Comparison of ENCODE assay signal across 7 mouse cellular contexts in genomic region chr5:139467998-139468397, GRCm38 (mm10). TPM values are rescaled to one million over a fixed set of nuclear protein-coding genes. Genes with fewer than 3 reads are reported as not detected.
DNase-seq lines count a peak whose midpoint lies in the region; ATAC-seq and TF ChIP-seq lines count a peak whose summit lies in the region.

No protein-coding gene starts in this region.

- no peaks in the 10 kb centered on the region for H3K27me3 ChIP-seq in kidney, postnatal 0 days (ENCODE audit: insufficient read depth, low read length)
- H3K27me3 ChIP-seq in ES-Bruce4 (ENCODE audit: control insufficient read depth, insufficient read depth, low read length, poor library complexity, severe bottlenecking): no peaks in the 10 kb centered on the region
- H3K27me3 ChIP-seq in midbrain, embryonic 16.5 days (ENCODE audit: control insufficient read depth, insufficient read depth, low read depth, low read length): no peaks in the 10 kb centered on the region

- 36% methylated on average over 5 of the region's 5 CpGs for WGBS in kidney, postnatal 0 days
- WGBS in midbrain, embryonic 16.5 days: 55% methylated on average over 5 of the region's 5 CpGs

- H3K27ac ChIP-seq in kidney, postnatal 0 days: no peak overlapping the region
- H3K27ac ChIP-seq in ES-Bruce4 (ENCODE audit: insufficient read depth, low read length): no peak overlapping the region
- H3K27ac ChIP-seq in midbrain, embryonic 16.5 days (ENCODE audit: low read length): no peak overlapping the region

- no peaks in the 10 kb centered on the region for H3K9me3 ChIP-seq in kidney, postnatal 0 days (replicated peaks; ENCODE audit: low read length)
- no peaks in the 10 kb centered on the region for H3K9me3 ChIP-seq in ES-Bruce4 (replicated peaks; ENCODE audit: control insufficient read depth, insufficient read depth, low read length, poor library complexity, severe bottlenecking)
- H3K9me3 ChIP-seq in midbrain, embryonic 16.5 days (replicated peaks; ENCODE audit: control insufficient read depth, low read length, poor library complexity, severe bottlenecking): no peaks in the 10 kb centered on the region

- no peaks in the 10 kb centered on the region for H3K4me1 ChIP-seq in kidney, postnatal 0 days (replicated peaks; ENCODE audit: insufficient read depth, low read length)
- H3K4me1 ChIP-seq in ES-Bruce4 (ENCODE audit: control insufficient read depth, insufficient read depth, low read length): no peaks in the 10 kb centered on the region
- no peaks in the 10 kb centered on the region for H3K4me1 ChIP-seq in midbrain, embryonic 16.5 days (ENCODE audit: control insufficient read depth, insufficient read depth, low read length)

- peak; percentile 58 for DNase-seq in kidney, postnatal 0 days (ENCODE audit: low spot score)
- no peak for DNase-seq in kidney, adult 8-10 months
- peak; percentile 38 for DNase-seq in ZHBTc4 (ENCODE audit: low read depth, low spot score)
- DNase-seq in layer of hippocampus, postnatal 10 days (ENCODE audit: low spot score in 2 of 2): peak; percentile 49 to 61
- no peak for DNase-seq in gastrocnemius, postnatal 4 days (ENCODE audit: low spot score in 2 of 2)

- TF ChIP-seq EP300 in ES-Bruce4 (IDR thresholded peaks at IDR 0.05; ENCODE audit: insufficient read depth, low read depth, low read length): no peak

- peaks cover 16% of the 10 kb centered on the region for H3K36me3 ChIP-seq in kidney, postnatal 0 days (ENCODE audit: insufficient read depth, low read length)
- peaks cover under 1% of the 10 kb centered on the region for H3K36me3 ChIP-seq in ES-Bruce4 (ENCODE audit: control insufficient read depth, insufficient read depth, low read length, poor library complexity, severe bottlenecking)
- H3K36me3 ChIP-seq in midbrain, embryonic 16.5 days (ENCODE audit: control insufficient read depth, insufficient read depth, low read length): peaks cover 16% of the 10 kb centered on the region

- no peak for TF ChIP-seq POLR2A in ES-Bruce4 (IDR thresholded peaks at IDR 0.05; ENCODE audit: insufficient read depth, low read length)

- H3K9ac ChIP-seq in kidney, postnatal 0 days (ENCODE audit: low read depth, low read length): no peak overlapping the region
- no peak overlapping the region for H3K9ac ChIP-seq in ES-Bruce4 (ENCODE audit: low read depth, poor library complexity, severe bottlenecking)
- no peak overlapping the region for H3K9ac ChIP-seq in midbrain, embryonic 16.5 days (ENCODE audit: low read depth, low read length)

- ATAC-seq in kidney, postnatal 0 days (replicated peaks; ENCODE audit: low FRiP score, low read depth): no peak
- no peak for ATAC-seq in midbrain, embryonic 16.5 days

- no peak overlapping the region for H3K4me3 ChIP-seq in kidney, postnatal 0 days (replicated peaks; ENCODE audit: low read depth, low read length)
- no peak overlapping the region for H3K4me3 ChIP-seq in ES-Bruce4 (ENCODE audit: low read depth, low read length)
- H3K4me3 ChIP-seq in midbrain, embryonic 16.5 days (ENCODE audit: low read depth, low read length): no peak overlapping the region

- H3K4me2 ChIP-seq in kidney, postnatal 0 days (ENCODE audit: low read length): no peak overlapping the region
- H3K4me2 ChIP-seq in midbrain, embryonic 16.5 days (ENCODE audit: low read length): no peak overlapping the region

- TF ChIP-seq CTCF in kidney, postnatal 0 days (IDR thresholded peaks at IDR 0.05; ENCODE audit: low read depth): peak; percentile 68
- peak; percentile 14 for TF ChIP-seq CTCF in ES-Bruce4 (IDR thresholded peaks at IDR 0.05; ENCODE audit: low read depth, low read length)

RNA-seq across cellular contexts. Expression of gene 3110082I17Rik, which starts 7.7 kb away (rescaled TPM):
- 25.6 and 26.6 TPM in 2 replicates for polyA plus RNA-seq in kidney, postnatal 0 days (2015; fragmentation: Nextera tagmentation; extraction: Ambion mirVana)
- polyA plus RNA-seq in ES-Bruce4 (2011; ENCODE audit: insufficient read depth, insufficient read length, low read depth, missing spikeins): 44.5 and 48.7 TPM in 2 replicates
- 10 to 100 TPM; 19.3 to 21.0 TPM for total RNA-seq in layer of hippocampus, postnatal 10 days (2021)
- total RNA-seq in gastrocnemius, postnatal 4 days (2021): 10 to 100 TPM; 12.3 to 12.6 TPM
- 16.8 and 17.7 TPM in 2 replicates for polyA plus RNA-seq in midbrain, embryonic 16.5 days (2015; fragmentation: Nextera tagmentation; extraction: Ambion mirVana)

RNA-seq across cellular contexts. Expression of gene Zfand2a, which starts 16.4 kb away (rescaled TPM):
- 6.8 and 7.6 TPM in 2 replicates for polyA plus RNA-seq in kidney, postnatal 0 days (2015; fragmentation: Nextera tagmentation; extraction: Ambion mirVana)
- 10.7 and 11.3 TPM in 2 replicates for polyA plus RNA-seq in ES-Bruce4 (2011; ENCODE audit: insufficient read depth, insufficient read length, low read depth, missing spikeins)
- total RNA-seq in layer of hippocampus, postnatal 10 days (2021): 10 to 100 TPM; 78.9 to 81.7 TPM
- 10 to 100 TPM; 13.6 to 13.7 TPM for total RNA-seq in gastrocnemius, postnatal 4 days (2021)
- 24.0 and 28.1 TPM in 2 replicates for polyA plus RNA-seq in midbrain, embryonic 16.5 days (2015; fragmentation: Nextera tagmentation; extraction: Ambion mirVana)

RNA-seq across cellular contexts. Expression of gene Gper1, which starts 45.0 kb away (rescaled TPM):
- 11.3 and 11.9 TPM in 2 replicates for polyA plus RNA-seq in kidney, postnatal 0 days (2015; fragmentation: Nextera tagmentation; extraction: Ambion mirVana)
- not detected in 2 replicates for polyA plus RNA-seq in ES-Bruce4 (2011; ENCODE audit: insufficient read depth, insufficient read length, low read depth, missing spikeins)
- 1 to 10 TPM; 3.7 to 3.8 TPM for total RNA-seq in layer of hippocampus, postnatal 10 days (2021)
- 1 to 10 TPM; 3.9 to 4.4 TPM for total RNA-seq in gastrocnemius, postnatal 4 days (2021)
- polyA plus RNA-seq in midbrain, embryonic 16.5 days (2015; fragmentation: Nextera tagmentation; extraction: Ambion mirVana): 9.4 TPM in 2 replicates

Comparison
In these comparisons a context has a peak if more than half of its experiments do, and no peak if none do; other contexts are left out.
1. DNase-seq: peak in kidney, postnatal 0 days (single experiment), ZHBTc4 (single experiment) and layer of hippocampus, postnatal 10 days (2 of 2); none in kidney, adult 8-10 months (0 of 2) and gastrocnemius, postnatal 4 days (0 of 2).
2. RNA of gene Gper1, which starts 45.0 kb away (polyA plus RNA-seq): 11.3 to 11.9 TPM in kidney, postnatal 0 days and 9.4 TPM in midbrain, embryonic 16.5 days; not detected in ES-Bruce4; every median in the first group is over 10 times any median in the second.